Mouse (Mus musculus) 416B (cell line): ENCODE measurements around the gene Fasn.
"Not testable (repeated sequence)": the region's sequence is repeated elsewhere in the genome, so short reads cannot be mapped to it uniquely, and the experiment has no call there.

Experiments
- DNase-seq: peaks from one replicate; pipeline ENCODE4 v3.0.0; 2011; ENCODE audit warnings: low read depth

The Fasn gene

DNA sequence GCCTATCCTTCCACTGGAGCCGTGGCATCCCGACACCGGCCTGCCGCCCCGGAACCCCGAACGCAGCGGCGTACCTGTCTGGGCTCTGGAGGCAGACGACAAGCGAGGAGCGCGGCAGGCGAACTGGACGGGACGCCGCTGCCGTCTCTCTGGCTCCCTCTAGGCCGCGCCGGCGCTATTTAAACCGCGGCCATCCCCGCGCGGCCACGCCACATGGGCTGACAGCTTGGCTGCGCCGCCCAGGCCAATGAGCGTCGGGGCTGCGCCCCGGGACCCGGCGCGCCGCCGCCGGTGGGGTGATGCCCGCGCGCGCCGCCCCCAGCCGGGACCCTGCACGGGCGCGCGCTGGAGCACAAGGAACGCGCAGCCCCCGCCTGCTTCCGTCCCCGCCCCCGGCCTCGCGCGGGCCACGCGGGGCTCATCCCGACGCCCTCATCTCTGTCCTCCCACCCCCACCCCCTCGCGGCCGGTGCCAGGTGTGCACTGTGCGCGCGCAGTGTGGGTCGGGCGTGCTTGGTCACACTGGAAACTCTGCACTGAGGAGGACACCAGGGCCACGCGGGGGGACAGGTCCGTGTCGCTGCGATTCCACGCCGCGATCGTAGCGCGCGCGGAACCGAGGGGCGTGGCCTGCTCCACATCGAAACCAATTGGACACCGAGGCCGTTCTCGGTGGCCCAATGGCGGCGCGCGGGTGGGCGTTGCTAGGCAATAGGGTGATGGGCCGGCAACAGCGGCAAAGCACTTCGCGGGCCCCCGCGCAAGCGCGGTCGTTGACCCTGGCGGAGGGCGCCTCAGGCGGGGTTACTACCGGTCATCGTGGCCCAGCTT, at the start of gene Fasn:
TSS of gene Fasn (minus strand) at position 592 of the 831 bp plus-strand sequence.
- peak; percentile 96 for DNase-seq

DNA sequence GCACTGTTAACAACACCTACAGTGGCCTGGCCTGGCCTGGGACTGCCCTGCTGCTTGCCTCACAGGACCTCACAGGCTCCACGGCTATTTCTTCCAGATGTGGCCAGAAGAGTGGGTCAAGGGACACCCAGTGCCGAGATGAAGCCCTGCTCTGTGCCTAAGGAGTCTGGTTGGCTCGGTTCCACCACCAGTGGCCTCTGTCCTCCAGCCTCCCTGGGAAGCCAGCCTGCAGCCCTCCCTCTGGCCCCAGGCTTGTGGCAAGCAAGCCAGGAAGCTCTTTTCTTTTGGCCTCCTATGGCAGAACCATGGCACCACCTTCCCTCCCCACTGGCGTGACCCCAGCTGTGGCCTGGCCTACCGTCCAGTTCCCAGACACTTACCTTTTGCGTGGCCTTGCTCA, 48.9 kb upstream of the Fasn start:
- DNase-seq = no peak

DNA sequence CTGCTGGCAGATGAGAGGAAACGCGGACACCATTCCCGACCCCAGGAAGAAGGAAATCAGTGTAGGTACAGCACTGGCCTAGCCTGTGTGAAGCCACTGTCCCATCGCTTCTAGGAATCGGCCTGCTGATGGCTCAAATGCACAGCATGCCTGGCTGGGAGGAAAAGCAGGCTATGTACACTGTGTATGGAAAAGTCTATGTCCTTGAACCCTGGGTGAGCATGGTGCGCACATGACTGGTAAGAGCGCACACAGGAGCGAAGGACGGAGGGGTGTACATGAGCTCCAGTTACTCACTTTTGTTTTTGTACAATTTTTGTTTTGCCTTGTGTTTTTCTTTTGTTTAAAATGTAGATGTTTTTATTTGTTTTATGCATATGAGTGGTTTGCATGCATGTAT, 47.2 kb upstream of the Fasn start:
- DNase-seq = no peak

DNA sequence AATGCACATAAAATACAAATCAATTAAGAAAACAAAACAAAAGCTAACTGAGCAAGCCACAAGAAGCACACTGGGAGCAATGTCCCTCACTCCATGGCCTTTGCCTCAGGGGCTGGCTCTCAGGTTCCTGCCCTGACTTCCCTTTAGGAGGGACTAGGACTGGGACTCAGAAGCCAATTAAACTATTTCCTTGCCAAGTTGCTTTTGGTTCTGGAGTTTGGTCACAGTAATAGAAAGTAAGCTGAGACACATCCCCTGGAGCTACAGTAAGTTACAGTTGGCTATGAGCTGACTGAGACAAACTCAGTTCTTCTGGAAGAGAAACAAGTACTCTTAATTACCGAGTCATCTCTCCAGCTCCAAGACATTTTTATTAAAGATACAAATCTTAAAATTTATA, 41.5 kb upstream of the Fasn start:
- no peak for DNase-seq

DNA sequence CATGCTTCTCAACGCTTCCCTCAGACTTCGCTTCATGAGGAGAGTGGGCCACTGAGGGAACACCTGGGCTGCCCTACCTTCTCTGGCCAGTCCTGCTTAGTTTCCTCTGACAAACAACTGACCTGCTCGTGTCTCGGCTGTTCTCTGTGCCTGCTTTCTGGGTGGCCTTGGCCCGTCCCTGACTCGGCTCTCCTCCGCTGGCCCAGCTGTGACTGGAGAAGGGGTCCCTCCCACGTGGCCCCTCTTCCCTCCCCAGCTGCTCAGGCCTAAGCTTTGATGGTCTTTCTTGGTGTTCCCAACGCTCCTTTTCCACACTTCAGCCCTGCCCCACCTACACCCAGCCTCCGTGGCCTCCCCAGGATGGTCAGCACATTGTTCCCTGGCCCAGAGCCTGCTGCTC, 38.5 kb upstream of the Fasn start:
- no peak for DNase-seq

DNA sequence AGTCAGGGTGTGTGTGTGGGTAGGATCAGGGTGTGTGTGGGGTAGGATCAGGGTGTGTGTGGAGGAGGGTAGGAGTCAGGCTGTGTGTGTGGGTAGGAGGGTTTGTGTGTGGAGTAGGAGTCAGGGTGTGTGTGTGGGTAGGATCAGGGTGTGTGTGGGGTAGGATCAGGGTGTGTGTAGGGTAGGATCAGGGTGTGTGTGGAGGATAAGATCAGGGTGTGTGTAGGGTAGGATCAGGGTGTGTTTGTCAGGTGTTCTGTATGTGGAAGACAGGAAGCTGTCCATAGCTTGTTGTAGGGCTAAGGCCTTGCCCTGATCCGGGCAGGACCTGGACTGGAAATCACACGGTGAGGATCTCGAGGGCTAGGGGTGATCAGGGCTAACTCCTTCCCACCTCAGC, 31.6 kb upstream of the Fasn start:
- not testable (repeated sequence) for DNase-seq

DNA sequence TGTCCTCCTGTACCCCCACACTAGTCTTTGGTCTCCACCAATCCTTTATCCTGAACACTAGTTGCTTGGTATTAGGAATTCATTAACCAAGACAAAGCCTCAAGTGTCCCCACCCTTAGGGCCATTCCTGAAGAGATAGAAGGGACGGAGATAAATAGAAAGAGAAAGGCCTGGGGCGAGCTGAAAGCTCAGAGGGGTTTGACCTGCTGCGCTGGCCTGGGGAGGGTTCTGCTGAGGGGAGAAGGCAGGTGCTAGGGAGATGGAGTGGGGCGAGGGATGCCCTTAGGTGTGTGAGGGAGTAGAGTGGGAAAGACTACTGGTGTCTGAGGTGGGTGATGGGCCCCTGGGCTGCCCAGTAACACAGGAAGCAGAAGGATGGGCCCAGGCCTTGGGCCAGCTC, 29.4 kb upstream of the Fasn start:
- no peak for DNase-seq

DNA sequence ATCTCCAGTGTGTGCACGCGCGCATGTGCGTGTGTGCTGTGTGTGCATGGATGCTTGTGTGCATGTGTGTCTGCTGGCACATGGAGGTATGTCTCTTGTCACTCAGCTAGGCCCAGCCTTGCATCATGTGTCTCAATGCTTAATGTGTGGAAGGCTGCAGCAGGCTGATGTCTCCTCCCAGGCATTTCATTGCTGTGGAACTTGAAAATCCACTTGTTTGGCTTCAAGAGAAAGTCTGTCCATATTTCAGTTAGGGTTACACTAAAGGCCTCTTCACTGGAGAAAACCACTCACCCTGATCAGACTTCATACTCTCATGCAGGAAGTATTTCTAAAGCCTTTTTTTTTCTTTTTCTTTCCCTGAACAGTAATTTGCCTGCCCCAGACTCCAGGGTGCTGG, 28.8 kb upstream of the Fasn start:
- no peak for DNase-seq

DNA sequence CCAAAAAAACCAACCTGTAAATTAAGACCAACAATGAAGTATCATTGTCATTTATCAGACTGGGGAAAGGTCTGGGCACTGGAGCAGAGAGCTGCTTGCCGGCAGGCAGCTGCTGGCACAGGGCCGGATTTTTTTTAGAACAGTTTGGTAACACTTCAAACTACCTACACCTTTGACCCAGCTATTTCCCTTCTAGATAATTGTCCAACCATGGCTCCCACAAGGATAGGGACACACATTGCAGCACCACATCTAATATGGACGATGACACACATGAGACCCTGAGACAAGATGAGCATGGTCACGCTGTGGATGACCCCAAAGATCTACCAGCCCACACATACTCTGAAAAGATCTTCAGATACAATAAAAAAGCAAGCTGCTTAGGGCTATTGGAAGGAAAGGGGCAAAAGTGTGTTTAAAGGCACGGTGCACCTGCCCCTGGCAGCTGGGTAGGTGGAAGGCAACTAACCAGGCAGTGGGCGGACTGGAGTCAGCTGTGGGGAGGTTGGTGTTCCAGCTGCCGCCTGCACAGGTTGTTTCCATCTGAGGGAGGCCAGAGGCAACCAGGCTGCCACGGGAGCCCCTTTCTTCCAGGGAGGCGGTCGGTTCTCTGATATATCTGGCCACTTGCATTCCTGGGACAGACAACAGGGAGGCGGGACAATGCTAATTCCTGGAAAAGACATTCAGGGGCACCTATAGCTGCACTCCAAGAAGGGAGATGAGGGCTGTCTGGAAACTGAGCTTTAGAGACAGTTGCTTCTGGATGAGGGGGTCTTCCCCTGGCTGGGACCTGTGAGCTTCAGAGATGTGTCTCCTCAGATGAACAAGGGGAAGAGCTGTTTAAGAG, 28.0 kb upstream of the Fasn start:
- no peak for DNase-seq

DNA sequence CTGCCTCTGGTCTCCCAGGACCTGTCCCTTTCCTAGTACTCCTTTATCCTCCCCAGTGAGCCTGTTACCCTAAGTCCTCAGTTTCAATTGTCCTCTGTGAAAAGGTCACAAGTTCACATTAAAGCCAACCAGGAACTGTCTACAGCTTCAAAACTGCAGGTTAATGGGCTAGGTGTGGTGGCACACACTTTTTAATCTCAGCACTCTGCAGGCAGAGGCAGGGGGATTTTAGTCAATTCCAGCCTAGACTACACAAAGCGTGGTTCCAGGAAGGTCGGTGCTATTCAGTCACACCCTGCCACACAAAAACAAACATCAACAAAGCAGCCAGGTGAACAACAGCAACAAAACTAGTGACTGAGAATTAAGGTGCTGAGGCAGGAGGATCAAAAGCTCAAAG, 27.2 kb upstream of the Fasn start:
- DNase-seq = no peak

DNA sequence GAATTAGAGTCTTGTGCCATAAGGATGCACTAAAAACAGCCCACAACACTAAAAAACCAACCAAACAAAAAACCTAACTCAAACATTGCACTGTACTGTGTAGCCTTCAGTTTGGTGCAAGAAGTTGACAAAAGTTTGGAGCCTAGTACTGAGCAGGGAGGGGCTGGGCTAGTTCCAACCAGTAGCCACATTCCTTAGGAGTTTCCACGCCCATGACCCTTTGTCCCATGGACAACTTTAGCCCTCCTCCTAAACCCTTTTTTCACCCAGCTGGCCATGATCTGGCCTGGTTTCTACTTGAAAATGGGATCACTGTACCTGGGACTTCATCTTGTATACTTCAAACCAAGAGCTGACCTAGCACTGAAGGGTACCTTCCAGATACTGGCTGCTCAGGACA, 26.8 kb upstream of the Fasn start:
- DNase-seq = no peak

DNA sequence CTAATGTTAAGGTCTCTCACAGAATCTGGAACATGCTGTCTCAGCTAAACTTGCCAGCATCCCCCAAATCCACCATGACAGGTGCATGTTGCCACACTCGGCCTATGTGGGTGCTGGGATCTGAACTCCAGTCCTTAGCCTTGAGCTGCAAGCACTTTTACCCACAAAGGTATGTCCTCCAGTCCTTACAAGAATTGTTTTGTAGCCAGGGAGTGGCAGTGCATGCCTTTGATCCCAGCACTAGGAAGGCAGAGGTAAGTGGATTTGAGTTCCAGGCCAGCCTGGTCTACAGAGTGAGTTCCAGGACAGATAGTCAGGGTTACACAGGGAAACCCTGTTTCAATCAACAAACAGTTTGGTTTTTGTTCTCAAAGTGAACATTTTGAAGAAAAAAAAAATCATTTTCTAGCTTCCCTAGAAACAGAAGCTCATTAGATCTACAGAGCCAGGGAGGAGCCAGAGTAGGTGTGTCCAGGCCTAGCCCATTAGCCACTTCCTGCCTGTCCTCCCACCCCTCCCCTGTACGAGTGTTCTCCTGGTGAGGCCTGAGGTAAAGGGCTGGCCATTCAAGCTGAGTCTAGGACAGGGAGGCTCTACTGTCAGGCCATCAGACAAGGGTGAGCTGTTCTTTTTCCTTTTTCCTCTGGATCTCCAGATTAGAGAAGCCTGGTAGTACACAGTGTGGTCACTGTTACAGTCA, 26.1 kb upstream of the Fasn start:
- peak; percentile 77 for DNase-seq

DNA sequence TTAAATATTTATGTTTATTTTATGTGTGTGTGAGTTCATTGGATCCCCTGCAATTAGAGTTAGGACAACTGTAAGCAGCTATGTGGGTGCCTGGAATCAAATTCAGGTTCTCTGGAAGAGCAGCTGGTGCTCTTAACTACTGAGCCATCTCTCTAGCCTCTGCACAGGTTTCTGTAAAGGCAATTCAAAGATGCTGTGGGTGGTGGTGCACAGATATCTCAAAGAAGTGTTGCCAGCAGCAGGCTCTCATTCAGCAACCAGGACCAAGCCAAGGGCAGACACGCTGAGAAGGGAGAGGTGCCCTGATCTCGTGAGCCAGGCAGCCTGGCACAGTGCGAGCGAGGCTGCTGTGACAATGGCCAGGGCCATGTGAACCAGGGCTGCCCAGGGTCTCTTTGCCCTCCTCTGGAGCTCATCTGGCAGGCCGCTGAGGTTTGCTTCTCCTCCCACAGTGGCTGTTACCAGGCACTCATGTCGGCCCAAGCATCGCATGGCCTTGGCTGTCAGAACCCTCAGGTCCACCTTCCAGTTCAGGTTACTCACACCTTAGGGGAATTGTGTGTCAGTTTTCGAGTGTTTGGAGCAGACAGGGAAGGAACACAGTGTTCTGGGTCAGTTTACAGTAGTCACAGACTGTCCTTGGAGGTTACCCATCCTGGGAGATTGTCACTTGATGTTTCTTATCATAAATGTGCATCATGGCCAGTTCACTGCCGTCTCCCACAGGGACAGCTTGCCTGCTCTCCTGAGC, 22.6 kb upstream of the Fasn start:
- no peak for DNase-seq

DNA sequence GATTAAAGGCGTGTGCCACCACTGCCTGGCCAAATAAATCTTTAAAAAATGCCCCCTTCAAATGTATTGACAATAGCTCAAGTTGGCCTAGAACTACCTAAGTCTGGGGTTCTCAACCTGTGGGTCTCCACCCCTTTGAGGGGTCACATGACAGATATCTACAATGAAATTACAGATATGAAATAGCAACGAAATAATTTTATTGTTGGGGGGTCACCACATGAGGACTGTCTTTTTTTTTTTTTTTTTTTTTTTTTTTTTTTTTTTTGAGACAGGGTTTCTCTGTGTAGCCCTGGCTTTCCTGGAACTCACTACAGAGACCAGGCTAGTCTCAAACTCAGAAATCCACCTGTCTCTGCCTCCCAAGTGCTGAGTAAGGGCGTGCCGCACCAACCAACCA, 20.0 kb upstream of the Fasn start:
- no peak for DNase-seq

DNA sequence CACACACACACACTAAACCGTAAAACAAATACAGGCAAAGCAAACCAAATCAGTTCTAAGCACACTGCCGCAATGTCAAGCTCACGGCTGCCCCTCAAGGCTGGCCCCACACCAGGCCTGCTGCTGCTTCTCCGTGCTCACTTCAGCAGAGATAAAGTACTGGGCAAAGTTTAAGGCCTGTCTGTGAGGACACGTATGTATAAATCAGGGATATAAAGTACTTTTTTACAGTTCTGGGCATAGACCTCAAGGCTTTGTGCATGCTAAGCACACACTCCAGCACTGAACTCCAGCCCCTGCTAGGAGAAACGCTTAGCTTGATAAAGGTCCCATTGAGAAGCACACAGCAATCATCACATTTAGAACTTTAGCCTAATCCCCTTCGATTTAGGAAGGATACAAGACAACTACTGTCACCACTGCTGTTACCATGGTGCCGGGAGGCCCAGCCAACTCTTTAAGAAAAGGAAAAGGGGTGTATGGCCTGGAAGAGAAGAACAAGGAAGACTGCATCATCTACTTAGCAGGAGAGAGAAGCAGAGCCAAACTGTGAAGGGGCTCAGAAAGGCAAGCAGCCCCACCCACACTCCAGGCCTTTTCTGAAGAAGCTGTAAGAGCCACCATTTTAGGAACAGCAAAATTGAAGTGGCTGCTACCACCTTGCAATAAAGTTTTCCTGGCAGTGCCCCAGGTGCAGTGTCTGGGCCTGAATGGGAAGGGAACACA, 9.4 kb upstream of the Fasn start:
- DNase-seq = no peak

DNA sequence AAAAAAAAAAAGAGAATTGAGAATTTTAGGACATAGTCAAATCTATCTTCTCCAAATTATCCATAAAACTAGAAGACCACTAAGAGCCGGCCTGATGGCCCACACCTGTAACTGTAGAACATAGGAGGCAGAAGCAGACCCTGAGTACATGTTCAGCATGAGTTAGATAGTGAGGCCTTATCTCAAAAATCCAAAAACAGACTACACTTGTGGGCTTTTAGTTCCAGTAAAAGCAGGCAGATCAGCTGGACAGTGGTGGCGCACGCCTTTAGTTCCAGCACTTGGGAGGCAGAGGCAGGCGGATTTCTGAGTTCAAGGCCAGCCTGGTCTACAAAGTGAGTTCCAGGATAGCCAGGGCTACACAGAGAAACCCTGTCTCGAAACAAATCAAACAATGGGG, 8.6 kb upstream of the Fasn start:
- not testable (repeated sequence) for DNase-seq

DNA sequence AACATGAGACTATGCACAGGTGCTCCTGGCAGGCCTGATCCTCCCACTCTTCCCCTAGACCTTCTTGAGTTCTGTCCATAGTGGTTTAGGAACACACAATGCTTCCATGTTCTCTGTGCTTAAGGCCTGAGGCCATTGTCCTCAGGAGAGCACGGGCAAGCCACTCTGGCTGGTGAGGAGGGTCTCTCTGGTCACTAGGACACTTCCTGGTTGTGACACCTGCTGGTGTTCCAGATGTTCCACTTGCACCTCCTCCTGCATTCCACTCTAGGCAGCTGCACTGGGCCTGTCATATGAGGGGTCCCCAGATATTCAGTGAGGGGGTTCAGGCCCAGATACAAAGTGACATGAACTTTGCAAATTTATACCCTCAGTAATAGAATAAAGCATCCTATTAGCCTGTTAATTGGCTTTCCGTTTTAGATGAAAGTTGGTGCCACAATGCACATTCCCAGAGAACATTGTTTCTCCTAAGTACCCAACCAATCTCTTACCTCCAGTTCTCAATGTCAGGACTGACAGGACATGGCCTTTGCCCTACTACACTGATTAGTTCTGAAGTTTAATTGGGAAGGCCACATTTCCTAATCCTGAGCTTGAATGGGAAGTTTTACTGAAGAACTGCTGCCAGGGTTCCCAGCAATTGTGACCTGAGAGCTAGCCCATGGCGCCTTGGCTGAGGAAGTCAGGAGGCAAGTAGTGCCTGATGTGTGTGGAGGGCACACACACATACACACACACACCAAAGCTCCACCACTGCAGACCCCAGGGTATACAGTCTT, 7.5 kb upstream of the Fasn start:
- no peak for DNase-seq

DNA sequence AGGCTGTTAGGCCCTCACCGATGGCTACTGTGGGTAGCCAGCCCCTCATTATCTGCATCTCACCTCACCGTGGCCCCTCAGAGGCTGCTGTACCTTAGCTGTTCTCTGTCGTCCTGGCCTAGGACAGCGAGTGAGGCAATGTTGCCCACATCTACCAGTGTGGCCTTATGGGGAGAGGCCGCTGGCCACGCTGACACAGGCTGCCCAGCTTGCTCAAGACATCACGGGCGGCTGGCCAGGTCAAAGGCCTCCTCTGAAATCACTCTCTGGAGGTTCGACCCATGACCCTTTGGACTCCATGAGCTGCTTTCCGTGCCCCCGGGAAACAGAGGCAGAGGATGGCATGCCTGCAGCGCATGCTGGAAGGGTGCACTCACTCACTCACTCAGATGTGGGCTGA, 6.3 kb upstream of the Fasn start:
- DNase-seq = no peak

DNA sequence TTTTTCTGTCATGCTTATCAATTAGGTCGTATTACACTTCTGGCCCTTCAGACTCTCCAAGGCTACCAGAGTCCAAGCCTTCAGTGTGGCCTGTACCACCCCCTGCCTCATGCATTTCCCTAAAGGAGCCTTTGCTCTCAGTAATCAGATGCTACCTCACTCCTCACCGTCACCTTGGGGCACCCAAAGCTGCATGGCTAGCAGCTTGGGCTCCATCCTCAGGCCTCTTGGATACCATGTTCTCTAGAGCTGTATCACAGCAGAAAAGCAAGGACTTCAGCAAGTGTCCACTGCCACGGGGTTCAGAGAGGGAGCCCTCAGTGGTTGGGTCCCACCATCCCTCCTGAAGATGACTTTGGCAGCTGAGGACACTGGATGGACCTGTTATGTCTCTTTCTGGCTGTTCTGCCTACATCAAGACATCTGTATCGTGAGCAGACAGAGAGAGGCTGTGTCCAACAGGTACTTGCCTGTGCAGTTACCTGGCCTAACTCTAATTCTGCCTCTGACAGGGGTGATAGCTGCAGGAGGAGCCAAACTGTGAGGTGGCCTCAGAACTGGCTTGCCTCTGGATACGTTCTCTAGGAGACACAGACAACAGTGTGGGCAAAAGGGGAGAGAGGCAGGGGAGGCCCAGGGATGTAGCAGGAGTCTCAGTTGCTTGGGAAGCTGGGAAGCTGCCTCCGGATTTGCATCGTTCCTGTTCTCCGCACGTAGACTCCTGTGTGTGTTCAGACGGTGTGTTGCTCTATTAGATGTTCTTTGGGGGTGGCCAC, 5.6 kb upstream of the Fasn start:
- DNase-seq = no peak

DNA sequence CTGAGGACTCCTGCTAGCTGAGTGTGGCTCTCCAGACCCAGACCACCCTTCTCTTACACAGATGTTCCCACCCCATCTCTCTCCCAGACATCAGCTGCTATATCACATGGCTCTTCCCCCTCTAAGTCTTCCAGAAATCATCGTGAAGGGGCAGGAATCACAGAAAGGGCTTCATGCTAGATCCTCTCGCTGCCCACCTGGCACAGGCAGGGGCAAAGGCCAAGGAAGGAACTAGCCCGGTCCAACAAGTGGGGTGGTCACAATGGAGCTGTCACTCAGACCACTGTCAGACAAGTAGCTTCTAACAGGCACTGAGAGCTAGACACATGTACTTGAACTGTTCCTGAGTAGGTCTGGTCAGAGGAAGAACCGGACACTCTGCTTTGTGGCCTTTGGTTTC, 4.1 kb upstream of the Fasn start:
- no peak for DNase-seq
